Mouse (Mus musculus) limb, embryonic 13.5 days (tissue): ENCODE results near the gene Slc24a2. TPM values are rescaled to one million over a fixed set of nuclear protein-coding genes. Genes with fewer than 3 reads are reported as not detected.

Experiments used
- ATAC-seq: fragments of 200-750 bp; cut with Nextera tagmentation; 2 replicates; pipeline ENCODE4 v1.8.0; 2017; ENCODE audit warnings: low read depth, moderate number of reproducible peaks, moderate TSS enrichment; ENCODE audit not compliant: low FRiP score
- H3K27ac ChIP-seq: fragments of 300-500 bp; sonication (generic); 2 replicates; pipeline ENCODE4 v1.5.1; 2015; ENCODE audit warnings: inconsistent platforms, mild to moderate bottlenecking, moderate library complexity
- H3K27me3 ChIP-seq: fragments of 300-500 bp; sonication (generic); 2 replicates; pipeline ENCODE4 v1.6.1; 2015; ENCODE audit warnings: mild to moderate bottlenecking, inconsistent platforms
- H3K36me3 ChIP-seq: fragments of 300-500 bp; sonication (generic); 2 replicates; pipeline ENCODE4 v1.6.1; 2015; ENCODE audit warnings: inconsistent platforms, mild to moderate bottlenecking, moderate library complexity
- H3K4me1 ChIP-seq: fragments of 300-500 bp; sonication (generic); 2 replicates; pipeline ENCODE4 v1.6.1; 2015; ENCODE audit warnings: inconsistent platforms
- H3K4me2 ChIP-seq: fragments of 300-500 bp; sonication (generic); replicated peaks from 2 replicates; pipeline ENCODE4 v1.6.1; 2015; ENCODE audit warnings: inconsistent platforms, mild to moderate bottlenecking, moderate library complexity
- H3K4me3 ChIP-seq: fragments of 300-500 bp; sonication (generic); 2 replicates; pipeline ENCODE4 v1.5.1; 2015; ENCODE audit warnings: moderate library complexity, mild to moderate bottlenecking, inconsistent platforms
- H3K9ac ChIP-seq: fragments of 300-500 bp; sonication (generic); 2 replicates; pipeline ENCODE4 v1.6.1; 2015; ENCODE audit warnings: mild to moderate bottlenecking, inconsistent platforms
- H3K9me3 ChIP-seq: fragments of 300-500 bp; sonication (generic); 2 replicates; pipeline ENCODE4 v1.6.1; 2016; ENCODE audit warnings: inconsistent platforms
- WGBS: fragments of 180-500 bp; shearing (Covaris S2); methylation state at CpG from one replicate; pipeline ENCODE4 v1.1.7; 2015; 5-methylcytosine and 5-hydroxymethylcytosine counted together
- polyA plus RNA-seq: library from polyadenylated mRNA; unstranded; fragments of >200 nt; fragmentation: Nextera tagmentation; extraction: Ambion mirVana; gene quantifications from 2 replicates; pipeline ENCODE4 v1.2.1, GENCODE M21; 2015

The Slc24a2 gene
- polyA plus RNA-seq, 1 experiment from 2014 or later = 0.92 TPM

DNA sequence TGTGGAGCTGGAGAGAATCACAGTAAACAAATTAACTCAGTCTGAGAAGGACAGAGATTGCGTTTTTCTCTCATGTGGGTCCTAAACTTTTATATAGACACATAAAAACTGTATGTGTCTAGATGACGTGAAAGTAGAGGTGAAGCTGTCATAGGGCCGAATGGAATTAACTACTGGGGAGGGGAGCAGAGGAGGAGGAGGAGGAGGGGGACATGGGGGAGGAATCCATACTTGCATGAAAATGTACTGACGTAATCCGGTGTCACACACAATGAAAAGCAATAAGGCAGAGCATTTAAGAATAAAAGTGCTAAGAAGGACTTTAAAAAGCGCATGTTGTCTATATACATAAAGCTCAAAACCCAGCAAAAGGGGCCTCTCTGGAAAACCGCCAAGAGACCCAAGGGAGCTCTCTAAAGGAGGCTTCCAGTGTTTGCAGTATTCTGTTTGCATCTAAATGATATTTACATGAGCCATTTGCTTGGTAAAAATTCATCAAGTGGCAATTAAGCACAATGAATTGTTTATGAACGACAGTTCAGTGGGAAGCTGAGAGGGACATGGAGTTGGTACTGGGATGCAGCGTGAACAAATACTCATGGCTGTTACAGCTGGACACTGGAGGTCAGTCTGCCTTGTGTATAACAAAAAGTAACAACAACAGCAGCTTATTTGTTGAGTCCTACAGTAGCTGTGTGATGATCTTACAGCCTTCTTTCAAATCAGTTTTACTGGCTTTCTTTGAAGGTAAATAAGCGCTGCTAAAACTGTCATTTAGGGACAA is 45.9 kb downstream of the Slc24a2 start:
- H3K9ac ChIP-seq = no peak overlapping the region
- H3K4me1 ChIP-seq = peaks cover 7% of the 10 kb centered on the region; the same call in 1 of the 2 replicates
- no peak for ATAC-seq
- no peaks in the 10 kb centered on the region for H3K9me3 ChIP-seq
- H3K27me3 ChIP-seq = no peaks in the 10 kb centered on the region
- H3K4me3 ChIP-seq = no peak overlapping the region
- H3K27ac ChIP-seq = no peak overlapping the region
- no peak overlapping the region for H3K4me2 ChIP-seq
- H3K36me3 ChIP-seq = no peaks in the 10 kb centered on the region
- 58% methylated on average over 10 of the region's 10 CpGs for WGBS

GRCm38 (mm10) chr4:87177116-87177515 is 53.2 kb downstream of the Slc24a2 start:
- Histone ChIP-seq H3K4me1 (no peaks in the 10 kb centered on the region), H3K4me3 (no peak overlapping the region), H3K4me2 (no peak overlapping the region), H3K9ac (no peak overlapping the region), H3K27ac (no peak overlapping the region), H3K9me3 (no peaks in the 10 kb centered on the region), H3K27me3 (no peaks in the 10 kb centered on the region), H3K36me3 (no peaks in the 10 kb centered on the region)
- no peak for ATAC-seq
- 72% methylated on average over 3 of the region's 3 CpGs for WGBS

GRCm38 (mm10) chr4:87163945-87164344 is 66.3 kb downstream of the Slc24a2 start:
- Histone ChIP-seq H3K4me1 (no peaks in the 10 kb centered on the region), H3K9ac (no peak overlapping the region), H3K36me3 (no peaks in the 10 kb centered on the region), H3K4me3 (no peak overlapping the region), H3K9me3 (no peaks in the 10 kb centered on the region), H3K27me3 (no peaks in the 10 kb centered on the region), H3K4me2 (no peak overlapping the region), H3K27ac (no peak overlapping the region)
- no peak for ATAC-seq
- WGBS = 88% methylated on average over 6 of the region's 6 CpGs

- 81% methylated on average over 4 of the region's 4 CpGs for WGBS
- Histone ChIP-seq H3K27ac (no peak overlapping the region), H3K27me3 (no peaks in the 10 kb centered on the region)
These were observed 72.2 kb downstream of the Slc24a2 start for GRCm38 (mm10) chr4:87158053-87158452.

GRCm38 (mm10) chr4:87151990-87152389 is 78.3 kb downstream of the Slc24a2 start:
- H3K36me3 ChIP-seq = no peaks in the 10 kb centered on the region
- H3K27ac ChIP-seq = no peak overlapping the region
- ATAC-seq = no peak
- no peak overlapping the region for H3K4me3 ChIP-seq
- no peaks in the 10 kb centered on the region for H3K27me3 ChIP-seq
- peaks cover 19% of the 10 kb centered on the region for H3K4me1 ChIP-seq
- H3K9me3 ChIP-seq = no peaks in the 10 kb centered on the region
- no peak overlapping the region for H3K4me2 ChIP-seq
- WGBS = 81% methylated on average over 7 of the region's 7 CpGs
- no peak overlapping the region for H3K9ac ChIP-seq

More at GRCm38 (mm10) chr4:87158053-87158452, 72.2 kb downstream of the Slc24a2 start:
- Histone ChIP-seq H3K4me1 (peaks cover 4% of the 10 kb centered on the region; the same call in 1 of the 2 replicates), H3K4me2 (no peak overlapping the region), H3K9ac (no peak overlapping the region), H3K36me3 (no peaks in the 10 kb centered on the region), H3K4me3 (no peak overlapping the region), H3K9me3 (no peaks in the 10 kb centered on the region)
- ATAC-seq = no peak

DNA sequence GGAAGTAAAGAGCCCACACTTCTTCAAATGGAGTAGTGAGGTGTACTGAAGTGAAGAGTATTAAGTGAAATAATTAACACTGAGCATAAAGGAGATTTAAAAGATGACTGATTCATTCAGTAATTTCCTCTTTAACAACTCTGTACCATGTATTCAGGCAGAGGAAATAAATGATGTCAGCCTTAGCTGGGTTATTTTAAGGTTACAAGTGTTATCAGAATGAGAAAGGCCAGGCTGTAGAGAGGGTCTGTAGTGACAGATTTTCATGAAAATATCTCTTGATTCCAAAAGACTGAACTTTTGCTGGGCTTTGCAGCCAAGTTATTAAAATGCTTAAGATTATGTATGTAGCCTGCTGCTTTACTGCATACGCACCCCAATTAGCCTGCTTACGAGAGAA is 80.7 kb downstream of the Slc24a2 start:
- Histone ChIP-seq H3K4me3 (no peak overlapping the region), H3K36me3 (no peaks in the 10 kb centered on the region), H3K9ac (no peak overlapping the region), H3K4me1 (peaks cover 15% of the 10 kb centered on the region), H3K27me3 (no peaks in the 10 kb centered on the region), H3K9me3 (no peaks in the 10 kb centered on the region), H3K4me2 (no peak overlapping the region), H3K27ac (no peak overlapping the region)
- WGBS = 22% methylated on average over 2 of the region's 2 CpGs
- ATAC-seq = peak; percentile 44; the same call in 1 of the 2 replicates

GRCm38 (mm10) chr4:87141590-87142365 is 88.5 kb downstream of the Slc24a2 start:
- H3K27me3 ChIP-seq = no peaks in the 10 kb centered on the region
- H3K4me3 ChIP-seq = no peak overlapping the region
- H3K4me2 ChIP-seq = no peak overlapping the region
- no peak for ATAC-seq
- WGBS = 86% methylated on average over 12 of the region's 12 CpGs
- H3K4me1 ChIP-seq = no peaks in the 10 kb centered on the region; the same call in 1 of the 2 replicates
- no peaks in the 10 kb centered on the region for H3K36me3 ChIP-seq
- no peak overlapping the region for H3K27ac ChIP-seq
- H3K9me3 ChIP-seq = no peaks in the 10 kb centered on the region
- H3K9ac ChIP-seq = no peak overlapping the region

DNA sequence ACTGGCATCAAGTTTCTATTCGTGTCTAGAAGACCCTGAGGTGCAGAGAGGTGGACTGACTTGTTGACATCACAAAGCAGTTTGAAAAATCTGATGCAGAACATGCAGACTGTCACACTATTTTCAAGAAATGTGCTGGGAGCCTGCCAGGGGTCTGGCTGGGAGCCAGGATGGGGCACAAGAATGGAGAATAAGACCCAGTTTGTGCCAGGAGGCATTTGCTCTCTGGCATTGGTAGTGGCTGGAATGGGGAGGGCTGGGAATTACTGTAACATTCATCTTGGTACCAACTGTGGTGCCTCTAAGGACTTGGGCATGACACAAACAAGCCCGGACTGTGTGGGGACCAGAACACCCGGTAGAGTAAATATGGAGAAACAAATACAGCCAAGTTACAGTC is 89.4 kb downstream of the Slc24a2 start:
- H3K27me3 ChIP-seq = no peaks in the 10 kb centered on the region
- H3K4me3 ChIP-seq = no peak overlapping the region
- H3K36me3 ChIP-seq = no peaks in the 10 kb centered on the region
- H3K4me1 ChIP-seq = no peaks in the 10 kb centered on the region; the same call in 1 of the 2 replicates
- ATAC-seq = no peak
- no peaks in the 10 kb centered on the region for H3K9me3 ChIP-seq
- no peak overlapping the region for H3K9ac ChIP-seq
- WGBS = 81% methylated on average over 3 of the region's 3 CpGs
- H3K4me2 ChIP-seq = no peak overlapping the region
- no peak overlapping the region for H3K27ac ChIP-seq

GRCm38 (mm10) chr4:87132525-87132924 is 97.8 kb downstream of the Slc24a2 start:
- no peak overlapping the region for H3K9ac ChIP-seq
- no peaks in the 10 kb centered on the region for H3K4me1 ChIP-seq
- H3K4me3 ChIP-seq = no peak overlapping the region
- WGBS = 72% methylated on average over 5 of the region's 5 CpGs
- no peak overlapping the region for H3K4me2 ChIP-seq
- no peaks in the 10 kb centered on the region; the same call in 1 of the 2 replicates for H3K27me3 ChIP-seq
- no peak overlapping the region for H3K27ac ChIP-seq
- no peak for ATAC-seq
- no peaks in the 10 kb centered on the region for H3K36me3 ChIP-seq
- no peaks in the 10 kb centered on the region for H3K9me3 ChIP-seq

DNA sequence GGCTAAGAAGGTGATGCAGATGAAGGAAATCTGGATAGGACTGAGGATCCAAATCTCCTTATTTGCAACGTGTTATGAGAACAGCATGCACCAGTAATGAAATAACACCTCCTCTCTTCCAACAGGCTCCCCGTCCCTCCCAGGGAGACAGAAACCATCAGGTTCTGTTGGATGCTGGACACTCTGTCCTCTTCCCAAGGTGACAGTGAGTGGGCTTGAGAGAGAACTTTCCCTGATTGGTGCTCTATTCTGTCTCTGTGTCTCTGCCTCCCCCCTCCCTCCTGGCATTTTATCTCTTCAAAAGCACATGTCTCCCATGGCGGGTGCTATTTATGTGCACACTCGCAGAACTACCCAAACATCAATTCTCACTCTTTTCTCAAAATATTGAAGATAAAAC is 103.5 kb downstream of the Slc24a2 start:
- Histone ChIP-seq H3K4me3 (no peak overlapping the region), H3K4me1 (no peaks in the 10 kb centered on the region), H3K4me2 (no peak overlapping the region), H3K9ac (no peak overlapping the region), H3K36me3 (no peaks in the 10 kb centered on the region), H3K27ac (no peak overlapping the region), H3K27me3 (no peaks in the 10 kb centered on the region; the same call in 1 of the 2 replicates), H3K9me3 (no peaks in the 10 kb centered on the region)
- no peak for ATAC-seq
- WGBS = 55% methylated on average over 4 of the region's 4 CpGs

- H3K4me3 ChIP-seq = no peak overlapping the region
- no peak overlapping the region for H3K9ac ChIP-seq
- 46% methylated on average over 4 of the region's 4 CpGs for WGBS
- no peaks in the 10 kb centered on the region for H3K36me3 ChIP-seq
- no peaks in the 10 kb centered on the region for H3K9me3 ChIP-seq
- no peaks in the 10 kb centered on the region for H3K4me1 ChIP-seq
- H3K27ac ChIP-seq = no peak overlapping the region
- no peak for ATAC-seq
- H3K4me2 ChIP-seq = no peak overlapping the region
- H3K27me3 ChIP-seq = no peaks in the 10 kb centered on the region
These were observed 110.5 kb downstream of the Slc24a2 start for GRCm38 (mm10) chr4:87119758-87120157.

DNA sequence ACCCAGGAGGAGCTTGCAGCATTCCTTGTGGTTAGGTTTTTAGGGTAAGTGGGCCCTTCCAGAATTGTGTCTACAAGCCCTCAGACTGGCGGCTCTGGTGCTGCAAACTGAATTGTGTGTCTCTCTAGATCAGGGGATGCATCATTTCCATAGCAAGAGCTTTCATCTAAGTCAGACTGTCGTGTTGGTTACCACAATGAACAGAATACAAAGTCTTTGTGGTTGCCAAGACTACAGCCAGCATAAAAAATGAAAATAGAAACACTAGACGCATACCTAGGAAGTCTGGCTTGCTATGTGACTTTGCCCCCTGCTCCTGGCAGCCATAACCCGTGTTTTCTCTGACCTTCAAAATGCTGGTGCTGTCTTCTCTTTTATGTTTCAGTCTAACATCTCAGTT is 114.6 kb downstream of the Slc24a2 start:
- 72% methylated on average over 4 of the region's 4 CpGs for WGBS
- no peak overlapping the region for H3K9ac ChIP-seq
- no peaks in the 10 kb centered on the region for H3K4me1 ChIP-seq
- no peak overlapping the region; the same call in 1 of the 2 replicates for H3K27ac ChIP-seq
- H3K4me3 ChIP-seq = no peak overlapping the region
- no peaks in the 10 kb centered on the region for H3K9me3 ChIP-seq
- H3K27me3 ChIP-seq = no peaks in the 10 kb centered on the region
- no peaks in the 10 kb centered on the region for H3K36me3 ChIP-seq
- no peak overlapping the region for H3K4me2 ChIP-seq
- no peak for ATAC-seq
